Mouse (Mus musculus) common myeloid progenitor, adult 5-6 weeks (primary cell): Measurements from ENCODE around the gene Ipcef1. TPM values are rescaled to one million over a fixed set of nuclear protein-coding genes. Genes with fewer than 3 reads are reported as not detected.
A peak's percentile ranks its signal among the peaks of the same experiment; 100 is the strongest.
"Not testable (repeated sequence)": the region's sequence is repeated elsewhere in the genome, so short reads cannot be mapped to it uniquely, and the experiment has no call there.

Experiments
- ATAC-seq: replicated peaks from 2 replicates; pipeline ENCODE4 v1.8.0; 2016; ENCODE audit warnings: low read depth, mild to moderate bottlenecking, moderate TSS enrichment, inconsistent platforms; ENCODE audit not compliant: poor library complexity, severe bottlenecking
- total RNA-seq: library from RNA; stranded (forward); fragments of 200-1000, 187-1606 nt; gene quantifications from 2 replicates; pipeline ENCODE4 v1.2.3, GENCODE M21; 2017

Ipcef1 gene
- total RNA-seq, 1 experiment from 2014 or later: 8.4 TPM

DNA sequence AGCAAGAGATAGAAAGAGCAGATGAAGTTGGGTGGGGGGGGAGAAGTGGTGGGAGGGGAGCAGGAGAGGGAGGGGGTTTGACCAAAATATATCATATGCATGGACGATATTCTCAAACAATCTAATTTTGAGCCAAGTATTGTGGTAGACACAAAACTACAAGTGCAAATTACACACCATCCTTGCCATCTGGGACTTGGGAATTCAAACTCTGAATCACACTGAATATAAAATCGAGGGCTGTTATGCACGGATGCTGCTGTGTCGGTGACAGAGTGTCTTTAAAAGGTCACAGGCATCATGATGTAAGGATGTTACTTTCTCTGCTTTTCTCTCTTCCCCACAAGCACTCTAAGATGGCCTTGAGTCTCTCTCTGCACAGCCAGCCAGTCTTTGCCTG lies 152.2 kb downstream of the Ipcef1 start:
- no peak for ATAC-seq

DNA sequence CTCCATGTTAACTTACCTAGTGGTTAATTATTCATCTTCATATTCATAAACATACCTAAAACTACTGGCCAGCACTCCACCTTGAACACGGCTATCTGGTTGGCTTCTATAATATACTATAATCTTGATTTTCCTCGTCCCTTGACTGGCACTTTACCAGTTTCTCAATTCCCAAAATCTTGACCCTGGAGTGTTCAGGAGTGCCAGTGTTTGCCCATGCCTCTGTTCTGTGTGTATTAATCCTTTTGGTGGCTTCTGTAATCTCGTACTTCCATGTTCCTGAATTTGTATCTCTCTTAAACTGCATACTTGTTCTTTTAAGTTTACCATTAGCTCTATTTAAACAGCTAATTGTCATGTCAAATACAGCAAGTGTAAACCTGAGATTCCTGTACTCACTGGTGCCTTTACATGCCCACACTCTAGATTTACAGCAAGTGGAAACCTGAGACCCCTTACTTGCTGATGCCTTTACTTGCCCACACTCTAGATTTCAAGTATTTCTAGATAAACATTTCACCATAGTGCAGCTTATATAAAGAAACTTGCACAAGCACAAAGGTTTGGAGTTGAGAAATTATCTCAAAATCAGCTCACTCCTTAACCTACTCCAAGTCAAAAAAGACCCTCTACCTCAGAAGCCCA lies 155.5 kb downstream of the Ipcef1 start:
- ATAC-seq: no peak

- no peak for ATAC-seq
These were observed 156.5 kb downstream of the Ipcef1 start for GRCm38 (mm10) chr10:6895796-6896195.

- peak; percentile 47 for ATAC-seq
These were observed 161.8 kb downstream of the Ipcef1 start for GRCm38 (mm10) chr10:6890348-6891009.

- no peak for ATAC-seq
These were observed 162.5 kb downstream of the Ipcef1 start for GRCm38 (mm10) chr10:6889640-6890245.

DNA sequence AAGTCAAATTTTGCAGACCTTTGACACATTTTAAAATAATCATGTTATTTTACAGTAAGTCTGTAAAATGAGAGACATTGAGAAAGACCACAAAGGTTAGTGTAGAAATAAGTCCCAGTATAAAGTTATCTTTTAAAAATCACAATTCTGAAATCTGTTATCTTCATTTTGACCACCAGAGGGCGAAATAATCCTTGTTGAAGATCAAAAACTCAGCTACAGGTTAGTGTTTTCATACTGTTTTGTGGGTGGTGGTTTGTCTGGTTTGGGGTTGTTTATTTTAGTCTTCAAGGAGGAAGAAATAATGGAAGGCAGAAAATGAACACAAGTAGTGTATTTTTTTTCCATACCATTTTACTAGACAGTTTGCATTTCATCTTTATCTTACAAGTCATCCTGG lies 166.8 kb downstream of the Ipcef1 start:
- peak; percentile 15; the same call in 1 of the 2 replicates for ATAC-seq

GRCm38 (mm10) chr10:6882041-6882440 lies 170.2 kb downstream of the Ipcef1 start:
- not testable (repeated sequence) for ATAC-seq

- no peak for ATAC-seq
These were observed 173.9 kb downstream of the Ipcef1 start for GRCm38 (mm10) chr10:6878276-6878881.

DNA sequence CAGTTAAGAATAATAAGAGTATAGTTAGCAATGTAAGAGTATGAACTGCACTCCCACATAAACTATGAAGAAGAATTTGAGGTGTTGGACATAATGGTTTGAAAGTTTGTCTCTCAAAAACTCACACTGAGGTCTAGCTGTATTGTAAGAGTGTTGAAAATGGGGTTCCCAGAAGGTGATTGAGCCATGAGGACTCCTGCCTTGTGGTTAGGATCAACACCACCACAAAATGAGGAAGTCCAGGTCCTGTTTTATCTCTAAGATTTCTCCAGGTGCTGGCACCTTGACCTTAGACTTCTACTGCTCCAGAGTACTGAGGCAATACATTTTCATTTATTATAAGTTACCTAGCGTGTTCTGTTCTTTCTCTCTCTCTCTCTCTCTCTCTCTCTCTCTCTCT lies 178.4 kb downstream of the Ipcef1 start:
- ATAC-seq: no peak

DNA sequence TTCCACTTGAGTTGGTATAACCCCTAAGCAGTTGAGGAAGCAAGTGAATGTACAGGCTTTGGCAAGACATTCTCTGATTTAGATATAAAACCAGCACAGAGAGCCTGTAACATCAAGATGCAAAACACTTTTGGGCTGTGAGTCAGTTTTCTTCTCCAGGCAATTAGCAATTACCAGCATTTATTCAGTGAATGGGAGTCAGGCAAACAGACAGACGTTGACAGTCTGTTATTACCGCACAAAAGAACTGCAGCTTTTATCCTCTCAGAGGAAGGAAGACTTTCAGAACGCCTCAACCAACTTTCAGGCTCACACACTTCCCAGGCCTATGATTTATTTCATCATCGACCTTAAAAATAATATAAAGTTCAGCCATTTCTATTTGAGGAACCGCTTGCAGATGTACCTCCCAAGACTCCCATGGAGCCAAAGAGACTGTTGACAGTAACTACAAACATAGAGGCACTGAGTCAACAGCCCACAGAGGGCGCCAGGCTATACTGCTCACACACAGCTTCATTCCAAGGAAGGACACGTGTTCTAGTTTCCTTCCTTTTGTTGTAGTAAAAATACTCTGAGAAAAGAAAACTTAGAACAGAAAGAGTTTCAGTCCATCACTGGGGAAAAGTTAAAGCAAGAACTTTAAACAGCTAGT lies 180.7 kb downstream of the Ipcef1 start:
- no peak for ATAC-seq

GRCm38 (mm10) chr10:6855812-6856211 lies 196.5 kb downstream of the Ipcef1 start:
- ATAC-seq: no peak

DNA sequence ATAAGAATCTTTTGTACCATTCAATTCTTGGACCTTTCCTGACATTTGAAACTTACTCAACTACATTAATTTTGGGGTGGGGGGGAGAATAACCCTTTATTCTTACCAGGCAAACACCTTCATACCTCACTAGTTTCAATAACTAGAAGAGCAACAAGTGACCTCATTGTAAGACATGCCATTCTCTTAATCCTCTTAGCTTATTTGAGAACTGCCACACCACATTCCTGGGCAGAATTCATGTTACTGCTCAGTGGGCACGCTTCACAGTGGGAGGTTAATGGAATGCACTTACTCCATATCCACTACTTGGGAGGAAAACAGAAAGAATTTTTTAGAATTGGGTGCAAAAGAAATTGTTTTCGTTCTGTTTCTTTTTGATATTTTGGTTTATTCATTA lies 203.4 kb downstream of the Ipcef1 start:
- ATAC-seq: no peak

DNA sequence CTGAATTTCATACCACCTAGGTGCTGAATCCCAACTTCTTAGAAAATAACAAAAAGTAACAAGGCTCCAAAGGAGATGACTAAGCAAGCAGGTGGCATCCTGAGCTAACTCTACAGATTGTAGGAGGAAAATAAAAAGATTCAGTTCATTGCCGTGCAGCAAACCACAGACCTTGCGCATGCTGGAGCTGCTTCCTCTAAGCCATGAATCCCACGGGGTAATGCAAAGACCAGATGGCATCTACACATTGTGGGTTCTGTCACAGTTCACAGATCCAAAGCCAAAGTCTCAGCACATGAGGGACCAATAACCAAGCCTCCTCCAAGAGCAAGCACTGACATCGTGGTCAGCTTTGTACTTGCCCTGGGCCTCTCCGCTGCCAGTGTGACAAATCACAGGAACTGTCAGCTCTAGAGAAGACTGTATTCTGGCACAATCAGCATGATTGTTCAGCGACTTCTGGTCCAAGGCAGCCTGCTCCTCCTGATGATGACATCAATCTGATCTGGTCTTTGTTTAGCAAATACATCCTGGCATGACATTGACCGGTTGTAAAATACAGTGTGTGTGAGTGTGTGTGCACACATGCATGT lies 204.0 kb downstream of the Ipcef1 start:
- no peak for ATAC-seq

GRCm38 (mm10) chr10:6846283-6846682 lies 206.0 kb downstream of the Ipcef1 start:
- ATAC-seq: no peak

- ATAC-seq: no peak
These were observed 210.1 kb downstream of the Ipcef1 start for GRCm38 (mm10) chr10:6842225-6842624.

Other genes with a start within 250 kb of the Ipcef1 start
- 7.8 and 8.7 TPM in 2 replicates for gene Cnksr3, start 159.8 kb upstream of the Ipcef1 start, total RNA-seq